Mouse (Mus musculus) kidney, embryonic 14.5 days (tissue): Measurements from ENCODE around the gene Timm29. TPM values are rescaled to one million over a fixed set of nuclear protein-coding genes. Genes with fewer than 3 reads are reported as not detected.

ENCODE experiments used
- ATAC-seq: fragments of 200-750 bp; cut with Nextera tagmentation; 2 replicates; pipeline ENCODE4 v1.8.0; 2017; ENCODE audit warnings: moderate number of reproducible peaks, mild to moderate bottlenecking, moderate TSS enrichment, moderate library complexity; ENCODE audit not compliant: low FRiP score, low TSS enrichment
- H3K27ac ChIP-seq: fragments of 300-500 bp; sonication (generic); 2 replicates; pipeline ENCODE4 v1.5.1; 2014; ENCODE audit warnings: low read depth, mild to moderate bottlenecking, low read length, moderate library complexity, mixed read lengths
- H3K27me3 ChIP-seq: fragments of 300-500 bp; sonication (generic); 2 replicates; pipeline ENCODE4 v1.6.1; 2014; ENCODE audit warnings: mild to moderate bottlenecking, low read length; ENCODE audit not compliant: control insufficient read depth, insufficient read depth
- H3K36me3 ChIP-seq: fragments of 300-500 bp; sonication (generic); 2 replicates; pipeline ENCODE4 v1.6.1; 2014; ENCODE audit warnings: low read length, mixed read lengths; ENCODE audit not compliant: control insufficient read depth, insufficient read depth
- H3K4me1 ChIP-seq: fragments of 300-500 bp; sonication (generic); 2 replicates; pipeline ENCODE4 v1.6.1; 2014; ENCODE audit warnings: low read length, mixed read lengths; ENCODE audit not compliant: control insufficient read depth, insufficient read depth
- H3K4me2 ChIP-seq: fragments of 300-500 bp; sonication (generic); replicated peaks from 2 replicates; pipeline ENCODE4 v1.6.1; 2014; ENCODE audit warnings: low read depth, mild to moderate bottlenecking, low read length
- H3K4me3 ChIP-seq: fragments of 300-500 bp; sonication (generic); 2 replicates; pipeline ENCODE4 v1.5.1; 2014; ENCODE audit warnings: mild to moderate bottlenecking, low read length
- H3K9ac ChIP-seq: fragments of 300-500 bp; sonication (generic); 2 replicates; pipeline ENCODE4 v1.6.1; 2014; ENCODE audit warnings: low read depth, mild to moderate bottlenecking, low read length, moderate library complexity
- H3K9me3 ChIP-seq: fragments of 300-500 bp; sonication (generic); 2 replicates; pipeline ENCODE4 v1.6.1; 2016; ENCODE audit warnings: low read length; ENCODE audit not compliant: control insufficient read depth
- WGBS: fragments of 180-500 bp; shearing (Covaris S2); extraction: QIAGEN DNeasy Blood & Tissue Kit; methylation state at CpG from one replicate; pipeline ENCODE4 v1.1.7; 2014; 5-methylcytosine and 5-hydroxymethylcytosine counted together
- polyA plus RNA-seq: library from polyadenylated mRNA; unstranded; fragments of >200 nt; fragmentation: Nextera tagmentation; extraction: Ambion mirVana; gene quantifications from 2 replicates; pipeline ENCODE4 v1.2.1, GENCODE M21; 2014

The Timm29 gene
- polyA plus RNA-seq: 27.0 and 41.3 TPM in 2 replicates

DNA sequence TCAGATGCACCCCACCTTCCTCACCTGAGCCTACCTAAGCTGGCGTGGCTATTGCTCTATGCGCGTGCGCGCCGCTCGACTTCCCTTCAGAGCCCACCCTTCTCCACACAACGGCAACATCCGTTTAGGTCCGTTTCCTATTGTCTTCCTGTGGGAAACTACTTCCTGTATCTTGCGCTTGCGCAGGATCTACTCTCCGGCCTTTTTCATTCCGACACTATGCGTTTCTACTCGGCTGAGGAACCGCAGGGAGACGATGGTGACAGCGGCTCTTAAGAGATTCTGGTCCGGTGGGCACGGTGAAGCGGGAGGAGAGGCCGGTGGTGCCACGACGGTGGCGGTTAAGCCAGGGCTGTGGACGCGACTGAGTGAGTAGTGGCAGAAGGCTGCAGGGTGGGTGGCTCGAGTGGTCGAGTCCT is at the start of gene Timm29, which contains the start of gene Yipf2:
Gene Timm29 (plus strand): TSS at position 20 of the 419 bp plus-strand sequence.
Gene Yipf2 (minus strand): TSS at position 126 of the 419 bp plus-strand sequence.
- Histone ChIP-seq H3K4me3 (peak within 1 kb of the TSS; percentile 96), H3K4me2 (peak within 1 kb of the TSS; percentile 95), H3K9me3 (no peaks in the 10 kb centered on the region), H3K9ac (peak within 1 kb of the TSS; percentile 88), H3K27ac (peak within 1 kb of the TSS; percentile 86), H3K27me3 (no peaks in the 10 kb centered on the region), H3K36me3 (peaks cover 37% of the 10 kb centered on the region), H3K4me1 (peaks cover 18% of the 10 kb centered on the region)
- under 1% methylated on average over 30 of the region's 30 CpGs for WGBS
- peak; percentile 94 for ATAC-seq

DNA sequence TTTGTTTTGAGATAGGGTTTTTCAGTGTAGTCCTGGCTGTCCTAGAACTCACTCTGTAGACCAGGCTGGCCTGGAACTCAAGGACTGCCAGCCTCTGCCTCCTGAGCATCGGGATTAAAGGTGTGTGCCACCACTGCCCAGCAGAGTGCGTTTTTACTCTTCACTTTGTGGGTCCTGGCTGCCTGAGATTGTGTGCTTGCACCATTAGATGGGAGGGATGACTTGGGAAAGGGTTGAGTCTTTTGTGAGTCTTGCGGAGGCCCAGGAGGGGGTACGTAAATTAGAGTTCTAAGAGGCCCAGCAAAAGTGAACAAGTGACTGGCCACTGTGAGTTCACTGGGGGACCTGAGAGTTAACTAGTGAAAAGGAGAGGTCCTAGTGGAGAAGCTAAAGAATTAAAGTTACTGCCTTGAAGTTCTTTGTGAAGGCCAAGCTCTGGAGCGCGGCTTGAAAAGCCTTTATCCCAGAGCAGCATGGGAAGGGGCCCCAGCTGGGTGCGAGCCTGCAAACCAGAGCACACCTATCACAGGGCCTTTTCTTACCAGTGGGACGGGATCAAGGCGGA is 47.1 kb upstream of the Timm29 start:
- H3K27me3 ChIP-seq: no peaks in the 10 kb centered on the region
- H3K4me3 ChIP-seq: peak overlapping the region; percentile 84
- H3K4me1 ChIP-seq: peaks cover 16% of the 10 kb centered on the region; the same call in 1 of the 2 replicates
- H3K36me3 ChIP-seq: peaks cover 8% of the 10 kb centered on the region; the same call in 1 of the 2 replicates
- peak overlapping the region; percentile 99 for H3K9ac ChIP-seq
- H3K9me3 ChIP-seq: no peaks in the 10 kb centered on the region
- H3K27ac ChIP-seq: peak overlapping the region; percentile 92
- 6% methylated on average over 9 of the region's 9 CpGs for WGBS
- peak overlapping the region; percentile 50 for H3K4me2 ChIP-seq
- peak; percentile 73 for ATAC-seq

- Histone ChIP-seq H3K4me1 (peaks cover 16% of the 10 kb centered on the region; the same call in 1 of the 2 replicates), H3K4me2 (peak overlapping the region; percentile 50), H3K27ac (peak overlapping the region; percentile 92), H3K9ac (peak overlapping the region; percentile 99), H3K27me3 (no peaks in the 10 kb centered on the region), H3K9me3 (no peaks in the 10 kb centered on the region), H3K36me3 (peaks cover 15% of the 10 kb centered on the region; the same call in 1 of the 2 replicates), H3K4me3 (peak overlapping the region; percentile 84)
- WGBS: under 1% methylated on average over 58 of the region's 67 CpGs
- peak; percentile 92 for ATAC-seq
Measured at GRCm38 (mm10) chr9:21545916-21546788, 46.4 kb upstream of the Timm29 start.

DNA sequence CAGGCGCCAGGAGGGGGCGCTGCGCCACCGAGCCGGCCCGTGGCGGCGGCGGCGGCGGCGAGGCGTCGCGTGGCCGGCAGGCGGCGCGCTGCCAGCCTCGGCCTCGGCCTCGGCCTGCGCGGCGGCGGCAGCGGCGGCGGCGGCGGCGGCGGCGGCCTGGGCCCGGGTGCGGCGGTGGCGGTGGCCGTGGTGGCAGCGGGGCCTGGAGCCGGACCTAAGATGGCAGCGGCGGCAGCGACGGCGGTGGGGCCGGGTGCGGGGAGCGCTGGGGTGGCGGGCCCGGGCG is 45.8 kb upstream of the Timm29 start, which contains the start of gene Carm1:
Gene Carm1 (plus strand): TSS at position 106 of the 286 bp plus-strand sequence.
- H3K36me3 ChIP-seq: peaks cover 19% of the 10 kb centered on the region; the same call in 1 of the 2 replicates
- ATAC-seq: no peak
- H3K4me3 ChIP-seq: peak within 1 kb of the TSS; percentile 84
- H3K9me3 ChIP-seq: no peaks in the 10 kb centered on the region
- peak within 1 kb of the TSS; percentile 98 for H3K27ac ChIP-seq
- H3K4me1 ChIP-seq: peaks cover 16% of the 10 kb centered on the region; the same call in 1 of the 2 replicates
- peak within 1 kb of the TSS; percentile 64 for H3K4me2 ChIP-seq
- WGBS: 0% methylated on average over 29 of the region's 52 CpGs
- no peaks in the 10 kb centered on the region for H3K27me3 ChIP-seq
- H3K9ac ChIP-seq: peak within 1 kb of the TSS; percentile 99

- Histone ChIP-seq H3K9ac (peak overlapping the region; percentile 99), H3K4me1 (peaks cover 16% of the 10 kb centered on the region; the same call in 1 of the 2 replicates), H3K9me3 (no peaks in the 10 kb centered on the region), H3K27ac (peak overlapping the region; percentile 98), H3K4me2 (peak overlapping the region; percentile 64), H3K27me3 (no peaks in the 10 kb centered on the region), H3K4me3 (peak overlapping the region; percentile 84), H3K36me3 (peaks cover 22% of the 10 kb centered on the region; the same call in 1 of the 2 replicates)
- peak; percentile 26 for ATAC-seq
- WGBS: under 1% methylated on average over 50 of the region's 66 CpGs
Measured at GRCm38 (mm10) chr9:21547075-21547941, 45.2 kb upstream of the Timm29 start.

- no peak for ATAC-seq
- Histone ChIP-seq H3K9ac (no peak overlapping the region), H3K36me3 (peaks cover 23% of the 10 kb centered on the region; the same call in 1 of the 2 replicates), H3K4me3 (no peak overlapping the region), H3K27ac (no peak overlapping the region), H3K4me1 (peaks cover 8% of the 10 kb centered on the region; the same call in 1 of the 2 replicates), H3K27me3 (no peaks in the 10 kb centered on the region), H3K9me3 (no peaks in the 10 kb centered on the region), H3K4me2 (no peak overlapping the region)
- 97% methylated on average over 2 of the region's 2 CpGs for WGBS
Measured at GRCm38 (mm10) chr9:21551049-21551448, 41.5 kb upstream of the Timm29 start.

DNA sequence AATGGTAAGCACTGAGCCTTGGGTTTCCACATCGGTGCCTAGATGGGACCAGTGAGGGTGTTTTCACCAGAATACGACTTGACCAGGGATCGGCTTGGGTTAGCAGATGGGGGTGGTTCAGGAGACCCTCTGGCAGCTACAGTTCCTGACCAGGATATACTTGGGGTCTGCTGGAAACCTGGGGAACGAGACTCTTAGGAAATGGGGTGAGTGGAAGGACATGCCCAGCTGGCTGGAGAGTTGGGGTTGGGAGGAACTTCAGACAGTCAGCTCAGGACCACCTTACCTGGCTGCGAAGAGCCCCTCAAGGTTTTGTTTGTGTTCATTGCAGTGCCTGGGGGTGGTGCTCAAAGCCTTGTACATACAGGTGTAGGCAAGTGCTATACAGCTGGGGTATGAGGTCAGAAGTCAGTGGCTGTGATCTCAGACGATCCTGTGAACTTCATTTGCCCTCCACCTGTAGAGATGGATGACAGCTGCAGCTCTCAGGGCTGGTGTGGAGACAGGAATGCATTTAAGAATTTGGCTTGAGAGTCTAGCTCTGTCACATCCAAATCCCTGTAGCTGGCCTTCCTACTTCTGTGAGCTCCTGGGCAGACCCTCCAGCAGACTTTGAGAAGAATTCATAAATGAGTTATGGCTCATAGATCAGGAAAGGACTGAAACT is 38.8 kb upstream of the Timm29 start:
- WGBS: 86% methylated on average over 6 of the region's 6 CpGs
- no peaks in the 10 kb centered on the region for H3K27me3 ChIP-seq
- no peak overlapping the region for H3K9ac ChIP-seq
- H3K36me3 ChIP-seq: peaks cover 30% of the 10 kb centered on the region
- H3K4me3 ChIP-seq: no peak overlapping the region
- 0 out of 2 replicates have a peak, but pooled peaks cover 3% of the 10 kb centered on the region for H3K4me1 ChIP-seq
- no peak overlapping the region for H3K4me2 ChIP-seq
- H3K9me3 ChIP-seq: no peaks in the 10 kb centered on the region
- no peak overlapping the region for H3K27ac ChIP-seq
- ATAC-seq: no peak

GRCm38 (mm10) chr9:21555198-21555742 is 37.3 kb upstream of the Timm29 start:
- H3K4me2 ChIP-seq: no peak overlapping the region
- H3K27ac ChIP-seq: no peak overlapping the region
- 0 out of 2 replicates have a peak, but pooled peaks cover 3% of the 10 kb centered on the region for H3K4me1 ChIP-seq
- H3K27me3 ChIP-seq: no peaks in the 10 kb centered on the region
- ATAC-seq: no peak
- H3K9ac ChIP-seq: no peak overlapping the region
- H3K4me3 ChIP-seq: no peak overlapping the region
- 92% methylated on average over 6 of the region's 6 CpGs for WGBS
- no peaks in the 10 kb centered on the region for H3K9me3 ChIP-seq
- H3K36me3 ChIP-seq: peaks cover 24% of the 10 kb centered on the region
